Mouse (Mus musculus) telencephalon, adult 2 months (tissue): ENCODE data around the gene Polr3f.

Experiments
- DNase-seq: peaks from one replicate; pipeline ENCODE4 v3.0.0-alpha.2; 2011; ENCODE audit warnings: low read depth, low spot score

Gene Polr3f

GRCm38 (mm10) chr2:144588723-144589122 lies 61.2 kb downstream of the Polr3f start:
- DNase-seq, result no peak
